Mouse (Mus musculus) heart, embryonic 12.5 days (tissue): ENCODE data around the gene Ccdc184. TPM values are rescaled to one million over a fixed set of nuclear protein-coding genes. Genes with fewer than 3 reads are reported as not detected.
A peak's percentile ranks its signal among the peaks of the same experiment; 100 is the strongest.

Experiments used
- ATAC-seq: fragments of 200-750 bp; cut with Nextera tagmentation; 2 replicates; pipeline ENCODE4 v1.8.0; 2017; ENCODE audit warnings: moderate TSS enrichment, moderate library complexity; ENCODE audit not compliant: insufficient number of reproducible peaks, low FRiP score
- H3K27ac ChIP-seq: fragments of 300-500 bp; sonication (generic); 2 replicates; pipeline ENCODE4 v1.5.1; 2016; ENCODE audit warnings: mild to moderate bottlenecking, moderate library complexity; ENCODE audit not compliant: poor library complexity, severe bottlenecking
- H3K27me3 ChIP-seq: fragments of 300-500 bp; sonication (generic); replicated peaks from 2 replicates; pipeline ENCODE4 v1.6.1; 2016; ENCODE audit warnings: mild to moderate bottlenecking, moderate library complexity
- H3K36me3 ChIP-seq: fragments of 300-500 bp; sonication (generic); 2 replicates; pipeline ENCODE4 v1.6.1; 2016; ENCODE audit warnings: mild to moderate bottlenecking, moderate library complexity
- H3K4me1 ChIP-seq: fragments of 300-500 bp; sonication (generic); replicated peaks from 2 replicates; pipeline ENCODE4 v1.6.1; 2016; ENCODE audit warnings: mild to moderate bottlenecking
- H3K4me2 ChIP-seq: fragments of 300-500 bp; sonication (generic); 2 replicates; pipeline ENCODE4 v1.6.1; 2016; ENCODE audit warnings: mild to moderate bottlenecking, moderate library complexity
- H3K4me3 ChIP-seq: fragments of 300-500 bp; sonication (generic); 2 replicates; pipeline ENCODE4 v1.5.1; 2016; ENCODE audit warnings: mild to moderate bottlenecking
- H3K9ac ChIP-seq: fragments of 300-500 bp; sonication (generic); 2 replicates; pipeline ENCODE4 v1.6.1; 2016; ENCODE audit warnings: mild to moderate bottlenecking, moderate library complexity
- H3K9me3 ChIP-seq: fragments of 300-500 bp; sonication (generic); replicated peaks from 2 replicates; pipeline ENCODE4 v1.6.1; 2016; ENCODE audit warnings: mild to moderate bottlenecking, moderate library complexity
- WGBS: fragments of 180-500 bp; shearing (Covaris S2); methylation state at CpG from one replicate; pipeline ENCODE4 v1.1.7; 2016; 5-methylcytosine and 5-hydroxymethylcytosine counted together
- polyA plus RNA-seq: library from polyadenylated mRNA; unstranded; fragments of >200 nt; fragmentation: Nextera tagmentation; extraction: Ambion mirVana; gene quantifications from 2 replicates; pipeline ENCODE4 v1.2.1, GENCODE M21; 2016

The Ccdc184 gene
- polyA plus RNA-seq, 1 experiment from 2014 or later, result 1.4 TPM

- Histone ChIP-seq H3K27ac (no peak overlapping the region), H3K36me3 (peaks cover 77% of the 10 kb centered on the region), H3K9me3 (no peaks in the 10 kb centered on the region), H3K4me1 (peaks cover 7% of the 10 kb centered on the region), H3K27me3 (no peaks in the 10 kb centered on the region), H3K9ac (no peak overlapping the region), H3K4me3 (no peak overlapping the region), H3K4me2 (no peak overlapping the region)
- ATAC-seq, result no peak
- 90% methylated on average over 7 of the region's 7 CpGs for WGBS
These were observed 27.2 kb upstream of the Ccdc184 start for GRCm38 (mm10) chr15:98139763-98140162.

GRCm38 (mm10) chr15:98140809-98141208 lies 26.1 kb upstream of the Ccdc184 start:
- Histone ChIP-seq H3K4me3 (no peak overlapping the region), H3K9ac (no peak overlapping the region), H3K36me3 (peaks cover 67% of the 10 kb centered on the region), H3K27me3 (no peaks in the 10 kb centered on the region), H3K27ac (no peak overlapping the region), H3K4me1 (peaks cover 10% of the 10 kb centered on the region), H3K9me3 (no peaks in the 10 kb centered on the region), H3K4me2 (no peak overlapping the region)
- WGBS, result 89% methylated on average over 5 of the region's 5 CpGs
- no peak for ATAC-seq

- no peak for ATAC-seq
- Histone ChIP-seq H3K4me1 (peaks cover 14% of the 10 kb centered on the region), H3K27me3 (no peaks in the 10 kb centered on the region), H3K36me3 (peaks cover 50% of the 10 kb centered on the region), H3K9ac (no peak overlapping the region), H3K9me3 (no peaks in the 10 kb centered on the region), H3K4me2 (no peak overlapping the region), H3K27ac (no peak overlapping the region), H3K4me3 (no peak overlapping the region)
- 81% methylated on average over 10 of the region's 10 CpGs for WGBS
These were observed 24.4 kb upstream of the Ccdc184 start for GRCm38 (mm10) chr15:98142515-98142914.

GRCm38 (mm10) chr15:98144861-98145507 lies 22.0 kb upstream of the Ccdc184 start:
- Histone ChIP-seq H3K27me3 (no peaks in the 10 kb centered on the region), H3K9me3 (no peaks in the 10 kb centered on the region), H3K36me3 (peaks cover 25% of the 10 kb centered on the region), H3K4me1 (peaks cover 24% of the 10 kb centered on the region), H3K27ac (peak overlapping the region; percentile 91), H3K9ac (peak overlapping the region; percentile 99), H3K4me3 (peak overlapping the region; percentile 100), H3K4me2 (peak overlapping the region; percentile 88)
- WGBS, result under 1% methylated on average over 36 of the region's 36 CpGs
- peak; percentile 48 for ATAC-seq

GRCm38 (mm10) chr15:98145559-98146181 lies 21.3 kb upstream of the Ccdc184 start:
- H3K27ac ChIP-seq, result peak overlapping the region; percentile 91
- peaks cover 24% of the 10 kb centered on the region for H3K4me1 ChIP-seq
- H3K27me3 ChIP-seq, result no peaks in the 10 kb centered on the region
- peak overlapping the region; percentile 100 for H3K4me3 ChIP-seq
- peak; percentile 94 for ATAC-seq
- under 1% methylated on average over 38 of the region's 38 CpGs for WGBS
- no peaks in the 10 kb centered on the region for H3K9me3 ChIP-seq
- peaks cover 18% of the 10 kb centered on the region for H3K36me3 ChIP-seq
- peak overlapping the region; percentile 88 for H3K4me2 ChIP-seq
- peak overlapping the region; percentile 99 for H3K9ac ChIP-seq

- Histone ChIP-seq H3K9ac (no peak overlapping the region), H3K4me2 (no peak overlapping the region), H3K36me3 (no peaks in the 10 kb centered on the region), H3K27ac (peak overlapping the region; percentile 98), H3K4me3 (no peak overlapping the region), H3K9me3 (no peaks in the 10 kb centered on the region), H3K27me3 (no peaks in the 10 kb centered on the region), H3K4me1 (peaks cover 24% of the 10 kb centered on the region)
- 65% methylated on average over 3 of the region's 3 CpGs for WGBS
- ATAC-seq, result no peak
These were observed 18.6 kb upstream of the Ccdc184 start for GRCm38 (mm10) chr15:98148356-98148755.

GRCm38 (mm10) chr15:98149166-98149602 lies 17.8 kb upstream of the Ccdc184 start:
- Histone ChIP-seq H3K36me3 (no peaks in the 10 kb centered on the region), H3K27me3 (no peaks in the 10 kb centered on the region), H3K9me3 (no peaks in the 10 kb centered on the region), H3K27ac (peak overlapping the region; percentile 98), H3K9ac (no peak overlapping the region), H3K4me2 (peak overlapping the region; percentile 40), H3K4me1 (peaks cover 21% of the 10 kb centered on the region), H3K4me3 (no peak overlapping the region)
- peak; percentile 70 for ATAC-seq
- 32% methylated on average over 10 of the region's 10 CpGs for WGBS

- Histone ChIP-seq H3K4me1 (peaks cover 9% of the 10 kb centered on the region), H3K9me3 (no peaks in the 10 kb centered on the region), H3K27me3 (no peaks in the 10 kb centered on the region), H3K4me2 (no peak overlapping the region), H3K4me3 (no peak overlapping the region), H3K27ac (no peak overlapping the region), H3K9ac (no peak overlapping the region), H3K36me3 (no peaks in the 10 kb centered on the region)
- WGBS, result 75% methylated on average over 7 of the region's 7 CpGs
- ATAC-seq, result no peak
These were observed 14.0 kb upstream of the Ccdc184 start for GRCm38 (mm10) chr15:98152916-98153315.

- WGBS, result 30% methylated on average over 3 of the region's 3 CpGs
These were observed 13.3 kb upstream of the Ccdc184 start for GRCm38 (mm10) chr15:98153625-98154024.

GRCm38 (mm10) chr15:98154146-98154545 lies 12.8 kb upstream of the Ccdc184 start:
- no peak overlapping the region for H3K4me3 ChIP-seq
- no peak overlapping the region for H3K4me2 ChIP-seq
- peaks cover 3% of the 10 kb centered on the region; the same call in 1 of the 2 replicates for H3K4me1 ChIP-seq
- no peaks in the 10 kb centered on the region for H3K27me3 ChIP-seq
- H3K27ac ChIP-seq, result no peak overlapping the region
- no peaks in the 10 kb centered on the region for H3K36me3 ChIP-seq
- no peak overlapping the region for H3K9ac ChIP-seq
- no peaks in the 10 kb centered on the region for H3K9me3 ChIP-seq
- 52% methylated on average over 4 of the region's 4 CpGs for WGBS
- ATAC-seq, result no peak

More at GRCm38 (mm10) chr15:98153625-98154024, 13.3 kb upstream of the Ccdc184 start:
- ATAC-seq, result no peak
- Histone ChIP-seq H3K27me3 (no peaks in the 10 kb centered on the region), H3K4me2 (no peak overlapping the region), H3K9ac (no peak overlapping the region), H3K4me3 (no peak overlapping the region), H3K4me1 (peaks cover 3% of the 10 kb centered on the region; the same call in 1 of the 2 replicates), H3K9me3 (no peaks in the 10 kb centered on the region), H3K36me3 (no peaks in the 10 kb centered on the region), H3K27ac (no peak overlapping the region)

- H3K4me3 ChIP-seq, result no peak overlapping the region
- no peak overlapping the region for H3K27ac ChIP-seq
- H3K9ac ChIP-seq, result no peak overlapping the region
- H3K36me3 ChIP-seq, result no peaks in the 10 kb centered on the region
- H3K27me3 ChIP-seq, result no peaks in the 10 kb centered on the region
- no peak overlapping the region for H3K4me2 ChIP-seq
- no peaks in the 10 kb centered on the region for H3K9me3 ChIP-seq
- no peak for ATAC-seq
- peaks cover 3% of the 10 kb centered on the region; the same call in 1 of the 2 replicates for H3K4me1 ChIP-seq
- WGBS, result 76% methylated on average over 3 of the region's 3 CpGs
These were observed 12.3 kb upstream of the Ccdc184 start for GRCm38 (mm10) chr15:98154631-98155030.
